ENCODE assay signal across 8 mouse cellular contexts in genomic region chr16:37812474-37812886, GRCm38 (mm10). TPM values are rescaled to one million over a fixed set of nuclear protein-coding genes. Genes with fewer than 3 reads are reported as not detected.
DNase-seq lines count a peak whose midpoint lies in the region; ATAC-seq and TF ChIP-seq lines count a peak whose summit lies in the region.

No protein-coding gene starts in this region.

- no peaks in the 10 kb centered on the region for H3K9me3 ChIP-seq in forebrain, embryonic 15.5 days
- H3K9me3 ChIP-seq in hindbrain, postnatal 0 days (ENCODE audit: low read length): no peaks in the 10 kb centered on the region
- no peaks in the 10 kb centered on the region for H3K9me3 ChIP-seq in midbrain, embryonic 16.5 days (replicated peaks; ENCODE audit: control insufficient read depth, low read length, poor library complexity, severe bottlenecking)

- peak overlapping the region; percentile 25; the same call in 1 of the 2 replicates for H3K27ac ChIP-seq in forebrain, embryonic 15.5 days (replicated peaks)
- peak overlapping the region; percentile 76 for H3K27ac ChIP-seq in hindbrain, postnatal 0 days
- peak overlapping the region; percentile 54 for H3K27ac ChIP-seq in midbrain, embryonic 16.5 days (ENCODE audit: low read length)

- peaks cover 23% of the 10 kb centered on the region for H3K4me1 ChIP-seq in forebrain, embryonic 15.5 days
- no peaks in the 10 kb centered on the region; the same call in 1 of the 2 replicates for H3K4me1 ChIP-seq in hindbrain, postnatal 0 days (ENCODE audit: insufficient read depth, low read length)
- H3K4me1 ChIP-seq in midbrain, embryonic 16.5 days (ENCODE audit: control insufficient read depth, insufficient read depth, low read length): peaks cover 20% of the 10 kb centered on the region

- DNase-seq in frontal cortex, postnatal 25 days (ENCODE audit: low spot score in 2 of 2): no peak
- peak; percentile 56 for DNase-seq in adrenal gland, postnatal 14 days
- DNase-seq in hindbrain, postnatal 0 days (ENCODE audit: low spot score): peak; percentile 85
- peak; percentile 49 to 66 for DNase-seq in left cerebral cortex, adult 18-20 months (ENCODE audit: low spot score in 2 of 2)
- DNase-seq in ovary, postnatal 14 days (ENCODE audit: low spot score): no peak

- no peak overlapping the region for H3K9ac ChIP-seq in forebrain, embryonic 15.5 days (replicated peaks)
- no peak overlapping the region; the same call in 1 of the 2 replicates for H3K9ac ChIP-seq in hindbrain, postnatal 0 days (replicated peaks; ENCODE audit: low read length)
- peak overlapping the region; percentile 31; the same call in 1 of the 2 replicates for H3K9ac ChIP-seq in midbrain, embryonic 16.5 days (ENCODE audit: low read depth, low read length)

- no peaks in the 10 kb centered on the region for H3K36me3 ChIP-seq in forebrain, embryonic 15.5 days
- H3K36me3 ChIP-seq in hindbrain, postnatal 0 days (ENCODE audit: insufficient read depth, low read length): no peaks in the 10 kb centered on the region
- no peaks in the 10 kb centered on the region for H3K36me3 ChIP-seq in midbrain, embryonic 16.5 days (ENCODE audit: control insufficient read depth, insufficient read depth, low read length)

- no peak overlapping the region for H3K4me3 ChIP-seq in forebrain, embryonic 15.5 days
- no peak overlapping the region for H3K4me3 ChIP-seq in hindbrain, postnatal 0 days (ENCODE audit: low read length)
- no peak overlapping the region for H3K4me3 ChIP-seq in midbrain, embryonic 16.5 days (ENCODE audit: low read depth, low read length)

- 59% methylated on average over 9 of the region's 9 CpGs for WGBS in forebrain, embryonic 15.5 days
- WGBS in hindbrain, postnatal 0 days: 30% methylated on average over 9 of the region's 9 CpGs
- 26% methylated on average over 9 of the region's 9 CpGs for WGBS in midbrain, embryonic 16.5 days

- peak; percentile 72 for TF ChIP-seq CTCF in hindbrain, postnatal 0 days (IDR thresholded peaks at IDR 0.05; ENCODE audit: low read depth)

- H3K27me3 ChIP-seq in forebrain, embryonic 15.5 days: no peaks in the 10 kb centered on the region
- H3K27me3 ChIP-seq in hindbrain, postnatal 0 days (ENCODE audit: insufficient read depth, low read length): no peaks in the 10 kb centered on the region
- H3K27me3 ChIP-seq in midbrain, embryonic 16.5 days (ENCODE audit: control insufficient read depth, insufficient read depth, low read depth, low read length): no peaks in the 10 kb centered on the region

- no peak overlapping the region for H3K4me2 ChIP-seq in forebrain, embryonic 15.5 days (replicated peaks)
- 0 out of 2 replicates have a peak overlapping the region, but pooled peaks have one; percentile 7 for H3K4me2 ChIP-seq in hindbrain, postnatal 0 days (ENCODE audit: low read depth, low read length)
- peak overlapping the region; percentile 31; the same call in 1 of the 2 replicates for H3K4me2 ChIP-seq in midbrain, embryonic 16.5 days (ENCODE audit: low read length)

- ATAC-seq in frontal cortex, adult (ENCODE audit: low TSS enrichment): peak; percentile 58
- peak; percentile 63 for ATAC-seq in forebrain, embryonic 15.5 days (replicated peaks)
- peak; percentile 73 for ATAC-seq in hindbrain, postnatal 0 days
- peak; percentile 87 for ATAC-seq in midbrain, embryonic 16.5 days

RNA-seq across cellular contexts. Expression of gene Fstl1, which starts 35.8 kb away (rescaled TPM):
- 120 and 144 TPM in 2 replicates for total RNA-seq in adrenal gland, postnatal 14 days (2021)
- polyA plus RNA-seq in forebrain, embryonic 15.5 days (2015; fragmentation: Nextera tagmentation; extraction: Ambion mirVana): 80.6 and 82.9 TPM in 2 replicates
- total RNA-seq in hindbrain, postnatal 0 days (2014; rRNA removed): 53.1 and 53.5 TPM in 2 replicates
- polyA plus RNA-seq in hindbrain, postnatal 0 days (2015; fragmentation: Nextera tagmentation; extraction: Ambion mirVana): 71.5 and 71.8 TPM in 2 replicates
- 10 to 100 TPM; 27.6 to 27.9 TPM for total RNA-seq in left cerebral cortex, adult 18-20 months (2021)
- polyA plus RNA-seq in midbrain, embryonic 16.5 days (2015; fragmentation: Nextera tagmentation; extraction: Ambion mirVana): 69.2 and 74.3 TPM in 2 replicates

RNA-seq across cellular contexts. Expression of gene Gm36028, which starts 48.5 kb away (rescaled TPM):
- total RNA-seq in adrenal gland, postnatal 14 days (2021): 0.34 and 0.41 TPM in 2 replicates
- 0.15 TPM in 1 of 2 replicates, not detected in the other for polyA plus RNA-seq in forebrain, embryonic 15.5 days (2015; fragmentation: Nextera tagmentation; extraction: Ambion mirVana)
- total RNA-seq in hindbrain, postnatal 0 days (2014; rRNA removed): not detected in 2 replicates
- polyA plus RNA-seq in hindbrain, postnatal 0 days (2015; fragmentation: Nextera tagmentation; extraction: Ambion mirVana): 0.18 and 0.21 TPM in 2 replicates
- not detected for total RNA-seq in left cerebral cortex, adult 18-20 months (2021)
- polyA plus RNA-seq in midbrain, embryonic 16.5 days (2015; fragmentation: Nextera tagmentation; extraction: Ambion mirVana): not detected in 2 replicates

RNA-seq across cellular contexts. Expression of gene Lrrc58, which starts 55.7 kb away (rescaled TPM):
- total RNA-seq in adrenal gland, postnatal 14 days (2021): 253 and 277 TPM in 2 replicates
- 61.2 and 62.6 TPM in 2 replicates for polyA plus RNA-seq in forebrain, embryonic 15.5 days (2015; fragmentation: Nextera tagmentation; extraction: Ambion mirVana)
- total RNA-seq in hindbrain, postnatal 0 days (2014; rRNA removed): 91.1 and 101 TPM in 2 replicates
- polyA plus RNA-seq in hindbrain, postnatal 0 days (2015; fragmentation: Nextera tagmentation; extraction: Ambion mirVana): 48.2 TPM in 2 replicates
- total RNA-seq in left cerebral cortex, adult 18-20 months (2021): 10 to 100 TPM; 93.4 to 97.3 TPM
- 41.5 and 41.7 TPM in 2 replicates for polyA plus RNA-seq in midbrain, embryonic 16.5 days (2015; fragmentation: Nextera tagmentation; extraction: Ambion mirVana)

Comparison
In these comparisons a context has a peak if more than half of its experiments do, and no peak if none do; other contexts are left out.
1. DNase-seq: peak in adrenal gland, postnatal 14 days (single experiment), hindbrain, postnatal 0 days (single experiment) and left cerebral cortex, adult 18-20 months (2 of 2); none in frontal cortex, postnatal 25 days (0 of 2) and ovary, postnatal 14 days (single experiment).
2. H3K27ac ChIP-seq: peak in every context shown above with its lines; median percentile 76 in hindbrain, postnatal 0 days; 54 in midbrain, embryonic 16.5 days; 25 in forebrain, embryonic 15.5 days.
3. Peak in every context shown above with its lines, with median percentiles within 50 percentile points of each other: ATAC-seq.